Mouse (Mus musculus) embryo, embryonic 10 days (tissue): ENCODE data around the gene Tmbim7.
"Not testable (repeated sequence)": the region's sequence is repeated elsewhere in the genome, so short reads cannot be mapped to it uniquely, and the experiment has no call there.

ENCODE experiments used
- DNase-seq: peaks from one replicate; pipeline ENCODE4 v3.0.0-alpha.2; 2015; ENCODE audit warnings: low spot score

Tmbim7 gene

GRCm38 (mm10) chr5:3650881-3651280, at the start of gene Tmbim7:
Gene Tmbim7 (plus strand): TSS chr5:3651181.
- DNase-seq = no peak

GRCm38 (mm10) chr5:3607114-3607513, 43.9 kb upstream of the Tmbim7 start:
- DNase-seq = no peak

GRCm38 (mm10) chr5:3609241-3609640, 41.7 kb upstream of the Tmbim7 start:
- DNase-seq = no peak

GRCm38 (mm10) chr5:3611835-3612234, 39.1 kb upstream of the Tmbim7 start:
- not testable (repeated sequence) for DNase-seq

- DNase-seq = no peak
Observed at GRCm38 (mm10) chr5:3620486-3620885, 30.5 kb upstream of the Tmbim7 start.

GRCm38 (mm10) chr5:3630055-3630454, 20.9 kb upstream of the Tmbim7 start:
- DNase-seq = no peak

- DNase-seq = no peak
Observed at GRCm38 (mm10) chr5:3631512-3632271, 19.3 kb upstream of the Tmbim7 start.

GRCm38 (mm10) chr5:3632285-3632684, 18.7 kb upstream of the Tmbim7 start:
- DNase-seq = no peak

GRCm38 (mm10) chr5:3633315-3633714, 17.7 kb upstream of the Tmbim7 start:
- DNase-seq = no peak

- DNase-seq = no peak
Observed at GRCm38 (mm10) chr5:3633951-3634350, 17.0 kb upstream of the Tmbim7 start.

GRCm38 (mm10) chr5:3635286-3635685, 15.7 kb upstream of the Tmbim7 start:
- no peak for DNase-seq

- DNase-seq = no peak
Observed at GRCm38 (mm10) chr5:3644621-3645020, 6.4 kb upstream of the Tmbim7 start.

GRCm38 (mm10) chr5:3645326-3645725, 5.7 kb upstream of the Tmbim7 start:
- DNase-seq = no peak

GRCm38 (mm10) chr5:3646539-3646938, 4.4 kb upstream of the Tmbim7 start:
- DNase-seq = no peak

GRCm38 (mm10) chr5:3646991-3647707, 3.8 kb upstream of the Tmbim7 start:
- peak; percentile 67 for DNase-seq

GRCm38 (mm10) chr5:3647708-3648121, 3.3 kb upstream of the Tmbim7 start:
- peak; percentile 83 for DNase-seq

- no peak for DNase-seq
Observed at GRCm38 (mm10) chr5:3648206-3648848, 2.7 kb upstream of the Tmbim7 start.

- DNase-seq = no peak
Observed at GRCm38 (mm10) chr5:3648849-3649210, 2.2 kb upstream of the Tmbim7 start.

- no peak for DNase-seq
Observed at GRCm38 (mm10) chr5:3651621-3652020, 640 bp downstream of the Tmbim7 start.

GRCm38 (mm10) chr5:3652903-3653575, 2.1 kb downstream of the Tmbim7 start:
- not testable (repeated sequence) for DNase-seq

- DNase-seq = no peak
Observed at GRCm38 (mm10) chr5:3653801-3654200, 2.8 kb downstream of the Tmbim7 start.

GRCm38 (mm10) chr5:3657085-3657484, 6.1 kb downstream of the Tmbim7 start, which contains the start of gene Gatad1:
Gene Gatad1 (minus strand): TSS chr5:3657185.
- DNase-seq = no peak
